Mouse (Mus musculus) left cerebral cortex, postnatal 25 days (tissue): ENCODE measurements around the gene Etnk1. TPM values are rescaled to one million over a fixed set of nuclear protein-coding genes. Genes with fewer than 3 reads are reported as not detected.
"Not testable (repeated sequence)": the region's sequence is repeated elsewhere in the genome, so short reads cannot be mapped to it uniquely, and the experiment has no call there.

ENCODE experiments used
- DNase-seq, 2 experiments: peaks; one replicate each; pipeline ENCODE4 v3.0.0; 2022; ENCODE audit warnings: low spot score in 2 of 2, mixed read lengths in 1 of 2
- intact Hi-C: fragments of 180-260 bp; cut with DNase I; formaldehyde crosslinking; loops from one replicate; pipeline ENCODE4 v1.15.1; 2025
- total RNA-seq, 2 experiments: library from RNA; stranded (reverse); gene quantifications; 2 replicates each; pipeline ENCODE4 v1.2.3; 2021

Gene Etnk1
- total RNA-seq, 2 experiments from 2014 or later, result 175 to 192 TPM

DNA sequence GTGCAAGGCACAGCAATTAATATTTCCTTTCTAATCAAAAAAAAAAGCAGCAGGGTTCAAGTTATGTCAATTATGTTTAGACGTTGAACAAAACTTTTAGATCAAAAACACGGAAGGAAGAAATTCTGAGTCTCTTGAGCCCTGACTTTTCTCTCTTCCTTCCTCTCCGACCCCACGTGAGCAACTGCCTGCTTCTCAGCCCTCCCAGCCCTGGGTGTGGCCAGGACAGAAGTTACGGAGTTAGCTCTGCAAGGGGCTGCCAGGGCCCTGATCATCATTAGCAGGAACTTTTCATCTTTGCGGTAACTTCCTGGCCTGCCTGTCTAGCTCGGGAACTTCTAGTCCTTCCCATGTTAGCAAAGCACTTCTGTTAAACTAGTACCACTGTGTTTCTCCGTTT lies 20.3 kb upstream of the Etnk1 start:
- no peak for DNase-seq

DNA sequence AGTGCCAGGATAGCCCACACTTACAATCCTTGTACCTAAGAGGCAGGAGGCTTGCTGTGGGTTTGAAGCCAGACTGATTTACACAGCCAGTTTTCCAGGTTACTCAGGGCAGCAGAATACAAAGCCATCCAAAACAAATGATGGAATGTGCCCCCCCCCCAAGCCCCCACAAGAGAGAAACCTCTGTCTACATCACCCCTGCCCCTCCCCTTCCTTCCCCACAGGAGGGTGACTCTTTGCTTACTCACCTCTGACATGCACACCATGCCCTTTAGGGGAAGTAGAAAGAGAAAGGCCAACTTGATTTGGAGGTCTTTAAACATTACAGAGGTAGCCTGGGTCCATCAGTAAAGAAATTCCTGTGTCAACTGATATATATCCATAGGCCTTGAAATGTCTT lies 18.2 kb upstream of the Etnk1 start:
- intact Hi-C loops, result no loop called here

More for the DNA sequence above, 20.3 kb upstream of the Etnk1 start:
- intact Hi-C loops, result no loop called here

DNA sequence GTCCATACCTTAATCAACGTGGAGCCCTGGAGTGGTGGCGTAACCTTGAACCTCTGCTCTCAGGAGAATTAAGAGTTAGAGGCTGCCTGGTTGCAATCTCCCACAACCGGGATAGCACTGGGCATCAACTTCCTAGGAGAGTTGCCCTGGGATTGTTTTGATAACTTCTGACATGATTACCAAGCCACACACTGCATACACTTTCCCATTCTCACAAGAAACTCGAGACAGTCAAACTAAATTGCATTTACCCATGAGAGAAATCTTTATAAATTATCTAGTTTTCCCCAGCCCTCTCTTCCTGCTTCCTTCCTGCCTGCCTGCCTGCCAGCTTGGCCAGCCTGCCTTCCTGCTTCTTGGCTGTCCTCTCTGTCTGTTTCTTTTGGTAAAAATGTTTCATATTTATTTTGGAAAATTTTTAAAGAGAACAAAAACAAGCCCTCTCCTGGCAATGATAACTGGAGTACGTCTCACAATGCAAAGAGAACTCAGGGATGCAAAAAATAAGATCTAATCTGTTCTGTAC lies 17.2 kb upstream of the Etnk1 start:
- intact Hi-C loops, result no loop called here
- no peak for DNase-seq

More for the DNA sequence above, 18.2 kb upstream of the Etnk1 start:
- no peak for DNase-seq

DNA sequence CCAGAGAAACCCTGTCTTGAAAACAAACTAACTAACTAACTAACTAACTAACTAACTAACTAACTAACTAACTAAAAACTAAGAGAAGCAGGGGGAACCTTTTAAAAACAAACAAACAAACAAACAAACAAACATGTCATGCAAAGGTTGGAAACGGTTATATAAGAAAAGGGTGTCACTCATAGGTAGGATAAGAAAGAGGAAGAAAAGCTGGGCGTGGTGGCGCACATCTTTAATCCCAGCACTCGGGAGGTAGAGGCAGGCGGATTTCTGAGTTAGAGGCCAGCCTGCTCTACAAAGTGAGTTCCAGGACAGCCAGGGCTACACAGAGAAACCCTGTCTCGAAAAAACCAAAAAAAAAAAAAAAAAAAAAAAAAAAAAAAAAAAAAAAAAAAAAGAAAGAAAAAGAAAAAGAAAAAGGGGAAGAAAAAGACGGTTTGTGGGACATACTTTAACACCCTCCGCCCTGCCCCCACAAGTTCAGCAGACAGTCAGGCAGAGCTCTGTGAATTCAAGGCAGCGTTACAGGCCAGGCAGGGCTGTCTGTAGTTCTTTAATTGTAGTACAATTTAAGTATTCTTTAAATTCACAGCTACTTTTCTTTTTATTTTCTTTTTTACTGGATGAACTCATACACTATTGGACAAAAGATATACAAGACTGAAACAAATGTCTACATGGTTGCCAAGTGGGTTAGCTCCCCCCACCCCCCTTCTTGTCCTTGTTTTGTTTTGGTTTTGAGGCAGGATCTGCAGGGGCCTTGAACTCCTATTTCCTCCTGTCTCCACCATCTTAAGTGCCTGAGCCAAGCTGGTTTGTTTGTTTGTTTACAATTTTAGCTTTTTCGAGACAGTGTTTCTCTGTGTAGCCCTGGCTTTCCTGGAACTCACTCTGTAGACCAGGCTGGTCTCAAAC lies 15.7 kb upstream of the Etnk1 start:
- intact Hi-C loops, DNase-seq: not testable (repeated sequence)

DNA sequence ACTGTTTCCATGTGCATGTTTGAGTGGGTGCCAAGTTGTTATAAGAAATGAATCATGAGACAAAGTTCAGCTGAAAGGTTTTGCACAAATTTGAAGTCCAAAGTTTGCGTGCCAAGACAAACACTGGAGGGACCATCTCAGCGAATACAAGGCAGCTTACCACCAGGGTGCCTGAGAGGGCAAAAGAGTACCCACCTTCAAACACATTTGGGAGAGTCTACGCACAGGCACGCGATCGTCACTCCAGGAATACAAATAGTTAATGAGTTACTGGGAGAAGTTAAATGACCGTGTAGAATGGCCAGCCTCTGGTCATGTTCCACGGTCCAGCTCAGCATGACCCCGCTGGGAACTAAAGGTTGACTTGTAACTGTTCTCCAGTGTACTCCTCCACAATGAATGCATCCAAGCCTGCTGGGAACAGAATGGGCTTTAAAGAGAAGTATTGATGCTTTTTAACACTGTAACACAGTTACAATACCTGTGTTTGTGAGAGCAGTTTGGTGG lies 14.6 kb upstream of the Etnk1 start:
- no peak for DNase-seq
- intact Hi-C loops, result no loop called here

DNA sequence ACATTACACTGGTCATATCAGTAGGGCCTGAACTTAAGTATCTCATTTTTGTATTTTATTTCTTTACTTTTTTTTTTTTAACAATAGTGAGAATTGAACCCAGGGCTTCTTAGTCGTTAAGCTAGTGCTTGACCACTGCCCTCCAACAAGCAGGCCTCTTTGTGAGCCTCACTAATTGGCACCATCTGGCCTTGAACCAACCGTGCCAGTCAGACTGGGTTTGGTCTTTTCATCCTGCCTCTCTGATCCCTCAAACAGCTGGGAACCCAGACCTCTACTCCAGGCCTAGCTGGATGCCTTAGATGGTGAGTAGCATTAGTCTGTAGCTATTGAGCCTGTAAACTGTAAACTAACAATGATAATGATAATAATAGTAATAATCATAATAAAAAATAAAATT lies 13.9 kb upstream of the Etnk1 start:
- DNase-seq, result no peak
- intact Hi-C loops, result no loop called here

DNA sequence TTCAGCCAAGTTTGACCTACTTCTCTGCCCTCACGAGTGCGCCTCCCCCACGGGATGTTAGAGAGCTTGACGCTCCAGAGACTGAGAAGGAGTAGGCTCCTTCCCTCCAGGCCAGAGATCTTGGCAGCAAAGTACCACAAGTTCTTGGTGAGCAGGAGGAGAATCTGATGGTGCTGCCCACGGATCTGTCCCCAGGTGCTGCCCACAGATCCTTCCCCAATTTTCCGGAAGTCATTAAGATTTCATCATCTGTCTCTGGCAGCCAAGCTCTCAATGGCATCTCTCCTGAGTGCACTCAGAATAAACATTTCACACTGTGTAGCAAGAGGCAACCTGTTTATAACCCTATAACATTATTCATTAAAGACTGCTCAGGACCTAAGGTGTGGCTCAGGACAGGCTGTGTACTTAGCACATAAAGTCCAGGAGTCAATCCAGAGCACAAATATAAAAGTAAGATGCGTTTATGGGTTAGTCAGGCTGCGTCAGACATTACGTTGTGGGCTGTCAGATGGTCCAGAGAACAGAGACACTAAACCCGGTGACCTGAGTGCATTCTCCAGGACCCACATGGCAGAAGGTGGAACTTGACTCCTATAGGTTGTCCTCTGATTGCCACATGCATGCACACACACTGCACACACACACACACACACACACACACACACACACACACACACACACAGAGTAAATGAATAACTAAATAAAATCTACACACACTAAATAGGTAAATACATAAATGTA lies 13.1 kb upstream of the Etnk1 start:
- no peak for DNase-seq
- intact Hi-C loops, result no loop called here

DNA sequence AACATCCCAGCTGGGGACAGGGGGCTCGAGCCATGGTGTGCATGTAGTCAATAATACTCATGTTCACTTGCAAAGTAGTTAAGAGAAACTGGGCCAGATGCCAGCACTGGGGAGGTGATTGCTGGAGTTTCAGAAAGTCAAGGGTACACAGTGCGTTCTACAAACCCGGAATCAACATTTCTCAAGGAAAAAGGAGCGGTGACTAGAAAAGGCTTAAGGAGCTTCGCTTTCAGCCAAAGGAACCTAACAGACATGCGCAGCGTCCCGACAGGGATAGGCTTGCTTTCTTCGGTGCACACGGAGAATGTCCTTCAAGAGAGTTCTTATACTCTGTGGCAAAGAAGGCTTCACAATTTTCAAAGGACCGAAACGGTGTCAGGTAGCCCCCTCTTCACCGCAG lies 12.1 kb upstream of the Etnk1 start:
- intact Hi-C loops, result no loop called here
- no peak for DNase-seq

DNA sequence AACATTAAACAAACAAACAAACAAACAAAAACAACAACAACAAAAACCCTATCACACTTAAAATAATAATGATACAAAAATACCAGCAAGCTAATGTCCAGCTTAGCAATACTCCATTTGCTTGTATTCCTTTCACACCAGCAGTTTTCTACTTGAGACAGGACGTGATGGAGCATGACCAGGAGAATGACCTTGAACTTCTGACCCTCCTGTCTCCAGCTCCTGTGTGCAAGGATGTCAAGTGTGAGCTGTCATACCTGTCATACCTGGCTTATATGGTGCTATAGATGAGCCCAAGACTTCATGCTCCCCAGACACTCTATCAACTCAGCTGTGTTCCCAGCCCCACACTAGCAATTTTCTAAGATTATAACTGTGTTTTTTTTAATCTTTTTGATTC lies 11.0 kb upstream of the Etnk1 start:
- no peak for DNase-seq
- intact Hi-C loops, result no loop called here

DNA sequence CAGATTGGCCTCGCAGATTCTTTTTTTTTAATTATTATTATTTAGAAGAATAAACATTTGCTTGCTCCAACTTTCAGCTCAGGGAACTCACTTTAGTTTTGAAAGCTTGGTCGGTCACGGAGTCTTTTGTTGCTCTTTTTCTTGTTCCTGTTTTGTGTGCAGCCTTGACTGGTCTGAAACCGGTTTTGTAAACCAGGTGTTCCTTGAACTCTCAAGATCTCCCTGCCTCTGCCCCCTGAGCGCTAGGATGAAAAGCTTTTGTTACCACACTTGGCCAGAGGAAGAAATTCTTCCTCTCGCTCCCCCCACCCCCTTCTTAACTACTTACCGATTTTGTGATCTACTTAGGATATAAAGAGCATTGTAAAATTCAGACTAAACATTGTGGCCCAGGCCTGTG lies 10.3 kb upstream of the Etnk1 start:
- no peak for DNase-seq

DNA sequence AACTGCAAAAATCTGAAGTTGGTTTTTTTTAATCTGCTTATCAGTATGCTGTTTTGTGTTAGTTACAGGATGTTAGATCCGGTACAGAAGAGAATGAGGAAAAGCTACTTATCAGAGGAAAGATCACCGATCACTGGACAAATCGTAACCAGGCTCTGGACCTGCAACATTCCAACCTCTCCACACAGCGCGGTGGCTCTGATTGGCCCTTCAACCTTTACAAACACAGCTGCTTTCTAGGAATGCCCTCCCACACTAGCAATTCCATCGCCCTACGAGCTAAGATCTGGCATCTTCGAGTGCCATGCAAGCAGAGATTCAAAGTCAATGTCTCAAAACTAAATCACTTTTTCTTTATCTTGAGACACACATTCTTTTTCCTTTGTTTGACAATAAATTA lies 9.6 kb upstream of the Etnk1 start:
- intact Hi-C loops, result no loop called here
- DNase-seq, result no peak

More for the DNA sequence above, 10.3 kb upstream of the Etnk1 start:
- intact Hi-C loops, result no loop called here

DNA sequence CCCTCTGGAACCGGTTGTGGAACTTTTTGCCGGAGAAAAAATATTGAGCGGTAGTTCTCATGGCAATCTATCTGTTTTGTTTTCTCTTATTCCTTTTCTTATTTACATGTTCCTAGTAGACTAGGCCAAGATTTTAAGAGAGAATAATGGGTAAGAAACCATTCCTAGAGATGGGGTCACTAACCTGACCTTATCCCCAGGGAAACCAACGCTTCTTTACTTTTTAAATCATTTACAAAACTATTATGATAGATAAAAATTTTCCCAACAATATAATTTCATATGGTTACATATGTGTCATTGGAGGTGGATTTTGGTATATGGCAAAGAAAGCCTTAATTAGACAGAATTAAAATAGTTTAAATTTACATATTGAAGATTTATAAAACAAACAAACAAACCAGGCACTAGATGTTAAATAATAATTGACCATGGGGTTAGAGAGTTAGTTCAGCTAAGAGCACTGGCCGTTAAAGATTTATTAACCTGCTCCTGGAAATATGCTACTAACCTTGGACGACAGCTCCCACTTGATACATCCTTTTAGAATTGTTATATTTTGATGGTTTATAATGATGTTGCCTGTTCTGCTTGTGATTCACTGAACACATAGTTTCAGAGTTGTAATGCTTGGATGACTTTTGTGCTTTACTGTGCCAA lies 6.3 kb upstream of the Etnk1 start:
- DNase-seq, result no peak
- intact Hi-C loops, result no loop called here

DNA sequence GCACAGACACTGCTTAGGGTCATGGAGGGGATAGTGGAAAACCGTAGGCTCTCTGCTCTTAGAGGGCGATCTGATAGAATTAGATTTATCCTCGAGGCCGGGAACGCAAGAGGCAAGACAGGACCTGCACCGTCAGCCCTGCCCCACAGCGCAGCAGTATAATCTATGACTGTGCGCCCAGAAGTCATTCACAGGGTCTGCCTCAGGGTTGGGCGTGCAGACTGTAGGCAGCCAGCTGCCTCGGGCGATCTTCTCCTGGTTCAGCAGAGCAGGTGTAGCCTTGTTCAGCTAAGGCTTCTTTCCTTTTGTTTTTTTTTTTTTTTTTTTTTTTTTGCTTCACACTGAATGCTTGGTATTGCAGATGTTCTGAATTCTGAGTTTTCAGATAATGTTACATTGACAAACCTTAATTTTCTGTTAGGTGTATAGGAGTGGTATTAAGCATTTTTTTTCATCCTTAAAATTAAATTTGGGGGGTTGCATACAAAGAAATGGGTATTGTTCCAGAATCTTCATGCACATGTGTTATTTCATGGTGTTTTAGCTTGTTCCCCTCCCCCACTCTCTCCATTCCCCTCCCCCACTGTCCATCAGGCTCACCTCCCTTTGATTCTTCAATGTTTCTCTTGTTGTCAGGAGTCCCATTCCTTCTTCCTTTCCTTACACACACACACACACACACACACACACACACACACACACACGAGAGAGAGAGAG lies 4.7 kb upstream of the Etnk1 start:
- no peak for DNase-seq
- intact Hi-C loops, result no loop called here

DNA sequence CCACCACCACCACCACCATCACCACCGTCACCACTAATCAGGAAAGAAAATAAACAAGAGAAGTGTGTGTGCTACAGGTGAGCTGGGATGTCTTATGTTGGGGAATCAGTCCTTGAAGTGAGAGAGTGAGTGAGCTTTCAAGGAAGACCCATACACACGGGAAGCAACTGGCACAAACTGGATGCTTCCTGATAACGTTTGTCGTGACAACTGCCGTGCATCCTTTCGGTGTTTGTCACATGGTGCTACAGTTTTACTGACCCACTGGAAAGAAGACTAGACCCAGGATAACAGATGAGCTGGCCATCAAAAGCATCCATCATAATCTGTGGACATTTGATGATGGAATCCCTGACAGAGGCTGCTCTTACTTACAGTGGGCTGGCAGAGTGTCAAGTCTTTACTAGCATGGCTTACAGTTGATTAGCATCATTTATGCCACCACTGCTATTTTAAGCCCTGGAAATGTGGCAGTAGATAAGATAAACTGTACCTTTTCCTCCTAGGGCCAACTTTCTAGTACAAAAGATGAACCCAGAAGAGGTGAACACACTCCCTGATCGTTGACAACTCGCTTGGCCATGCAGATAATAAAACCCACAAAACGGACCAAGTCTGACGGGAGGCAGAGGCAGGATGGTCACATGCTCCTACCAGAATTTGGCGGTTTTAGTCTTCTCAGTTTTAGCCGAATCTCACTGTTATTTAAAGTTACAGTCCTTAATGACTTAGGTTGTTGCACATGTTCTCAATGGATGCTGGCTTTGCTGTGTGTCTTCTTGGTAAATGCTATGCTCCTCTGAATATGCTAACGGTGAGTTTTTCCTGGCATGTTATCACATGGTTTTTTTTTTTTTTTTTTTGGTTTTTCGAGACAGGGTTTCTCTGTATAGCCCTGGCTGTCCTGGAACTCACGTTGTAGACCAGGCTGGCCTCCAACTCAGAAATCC lies 2.8 kb upstream of the Etnk1 start:
- DNase-seq, result no peak
- intact Hi-C loops, result no loop called here

DNA sequence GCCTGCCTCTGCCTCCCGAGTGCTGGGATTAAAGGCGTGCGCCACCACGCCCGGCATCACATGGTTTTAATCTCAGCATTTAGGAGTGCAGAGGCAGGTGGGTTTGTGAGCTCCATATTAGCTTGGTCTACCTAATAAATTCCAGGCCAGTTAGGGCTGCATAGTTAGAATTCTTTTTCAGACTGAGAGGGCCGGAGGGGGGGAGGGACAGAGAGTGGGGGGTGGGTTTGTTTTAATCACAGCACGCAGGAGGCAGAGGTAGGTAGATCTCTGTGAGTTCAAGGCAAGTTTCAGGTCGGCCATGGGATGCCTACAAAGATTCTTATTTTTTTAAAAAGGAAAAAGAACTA lies 2.1 kb upstream of the Etnk1 start:
- no peak for DNase-seq
- intact Hi-C loops, result no loop called here

DNA sequence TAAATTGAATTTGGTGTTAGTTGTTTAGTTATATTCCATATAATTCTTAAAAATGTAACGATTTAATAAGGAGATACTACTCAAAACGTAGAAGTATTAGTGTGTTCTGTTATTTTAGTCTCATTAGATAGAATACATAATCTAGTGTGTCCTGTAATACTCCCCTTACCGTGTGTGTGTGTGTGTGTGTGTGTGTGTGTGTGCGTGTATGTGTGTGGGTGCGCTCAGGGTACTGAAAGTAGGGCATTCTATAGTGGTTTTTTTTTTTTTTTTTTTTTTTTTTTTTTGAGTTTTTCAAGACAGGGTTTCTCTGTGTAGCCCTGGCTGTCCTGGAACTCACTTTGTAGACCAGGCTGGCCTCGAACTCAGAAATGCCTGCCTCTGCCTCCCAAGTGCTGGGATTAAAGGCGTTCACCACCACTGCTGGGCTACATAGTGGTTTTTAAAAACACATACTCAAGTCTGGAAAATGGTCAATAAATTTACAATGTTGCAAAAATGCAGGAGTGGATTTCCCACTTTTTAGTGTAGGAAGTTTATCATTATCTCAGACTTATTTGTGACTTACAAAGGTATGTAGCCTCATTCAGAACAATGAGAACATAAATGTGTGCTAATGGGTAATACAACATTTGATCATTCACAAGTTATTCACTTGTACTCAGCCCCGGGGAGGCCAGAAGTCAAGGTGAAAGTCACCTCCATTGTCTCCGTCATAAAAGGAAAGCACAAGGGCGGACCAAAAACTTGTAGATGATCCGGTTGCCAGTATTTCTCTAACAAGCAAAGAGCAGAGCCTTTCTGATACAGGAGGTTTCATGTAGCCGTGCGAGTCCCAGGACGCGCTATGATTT lies 1.4 kb upstream of the Etnk1 start:
- DNase-seq, result no peak
- intact Hi-C loops, result no loop called here

DNA sequence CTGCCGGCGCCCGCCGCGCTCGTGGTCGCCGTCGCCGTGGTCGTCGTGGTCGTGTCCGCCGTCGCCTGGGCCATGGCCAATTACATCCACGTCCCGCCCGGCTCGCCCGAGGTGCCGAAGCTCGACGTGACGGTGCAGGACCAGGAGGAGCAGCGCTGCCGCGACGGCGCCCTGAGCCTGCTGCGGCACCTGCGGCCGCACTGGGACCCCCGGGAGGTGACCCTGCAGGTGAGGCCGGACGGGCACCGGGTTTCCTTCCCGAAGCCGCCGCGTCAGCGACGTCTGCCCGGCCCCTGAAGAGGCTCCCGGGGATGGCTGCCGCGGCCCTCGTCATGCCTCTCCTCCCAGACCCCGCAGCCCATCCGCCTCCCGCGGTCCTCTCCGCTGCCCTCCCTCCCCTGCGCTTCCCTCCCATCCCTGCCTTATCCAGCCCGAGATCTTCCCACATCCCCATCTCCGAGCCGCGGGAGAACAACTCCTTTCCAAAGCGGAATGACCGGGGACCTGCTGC lies 443 bp downstream of the Etnk1 start:
- intact Hi-C loops, result loop anchor here (1.0 kb wide), 2 partner anchors 48 to 67 kb away; partner anchors contain the start of gene C2cd5
- peak in 1 of 2 experiments; percentile 44 for DNase-seq
